Mouse (Mus musculus) megakaryocyte, embryonic 14.5 days (primary cell): ENCODE results near the gene Cdc42bpa.

Source experiments
- FLI1 ChIP-seq: IDR thresholded peaks from 2 replicates; pipeline ENCODE4 v1.6.1; 2012; ENCODE audit warnings: low read length, inconsistent platforms, mixed read lengths
- GATA1 ChIP-seq: IDR thresholded peaks from 3 replicates; pipeline ENCODE4 v1.6.1; 2012; ENCODE audit warnings: mixed read lengths, low read length, inconsistent platforms, borderline replicate concordance

- TF ChIP-seq GATA1 (no peak), FLI1 (no peak)
Observed at GRCm38 (mm10) chr1:180023512-180023911, 63.2 kb downstream of the Cdc42bpa start.
